Mouse (Mus musculus) layer of hippocampus, adult 9-11 months (tissue): ENCODE measurements at regions not wholly inside any gene's neighbourhood (a gene's known extent, or its start where the extent isn't known, plus 50 kb on each side); places are given as distances from the start of the nearest gene placed in this dataset.
"Not testable (repeated sequence)": the region's sequence is repeated elsewhere in the genome, so short reads cannot be mapped to it uniquely, and the experiment has no call there.

Experiments used
- DNase-seq: peaks from one replicate; pipeline ENCODE4 v3.0.0; 2022

DNA sequence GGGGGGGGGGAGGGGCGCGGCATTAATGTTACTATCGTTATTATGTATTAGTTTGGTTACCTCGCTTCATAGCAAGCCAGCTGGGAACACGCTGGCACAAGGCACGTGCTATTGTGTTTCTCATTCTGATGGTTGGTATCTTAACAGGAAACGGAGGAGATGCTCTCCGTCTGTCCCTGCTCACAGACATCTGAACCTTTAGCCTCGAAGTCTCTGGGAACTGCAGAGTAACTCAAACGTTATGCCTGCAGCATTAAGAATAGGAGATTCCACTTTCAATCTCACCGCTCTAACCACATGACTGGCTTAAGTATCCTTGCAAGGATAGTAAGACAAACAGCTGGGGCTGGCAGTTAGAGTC, 80.0 kb downstream of the Nfkbiz start:
- DNase-seq = no peak

DNA sequence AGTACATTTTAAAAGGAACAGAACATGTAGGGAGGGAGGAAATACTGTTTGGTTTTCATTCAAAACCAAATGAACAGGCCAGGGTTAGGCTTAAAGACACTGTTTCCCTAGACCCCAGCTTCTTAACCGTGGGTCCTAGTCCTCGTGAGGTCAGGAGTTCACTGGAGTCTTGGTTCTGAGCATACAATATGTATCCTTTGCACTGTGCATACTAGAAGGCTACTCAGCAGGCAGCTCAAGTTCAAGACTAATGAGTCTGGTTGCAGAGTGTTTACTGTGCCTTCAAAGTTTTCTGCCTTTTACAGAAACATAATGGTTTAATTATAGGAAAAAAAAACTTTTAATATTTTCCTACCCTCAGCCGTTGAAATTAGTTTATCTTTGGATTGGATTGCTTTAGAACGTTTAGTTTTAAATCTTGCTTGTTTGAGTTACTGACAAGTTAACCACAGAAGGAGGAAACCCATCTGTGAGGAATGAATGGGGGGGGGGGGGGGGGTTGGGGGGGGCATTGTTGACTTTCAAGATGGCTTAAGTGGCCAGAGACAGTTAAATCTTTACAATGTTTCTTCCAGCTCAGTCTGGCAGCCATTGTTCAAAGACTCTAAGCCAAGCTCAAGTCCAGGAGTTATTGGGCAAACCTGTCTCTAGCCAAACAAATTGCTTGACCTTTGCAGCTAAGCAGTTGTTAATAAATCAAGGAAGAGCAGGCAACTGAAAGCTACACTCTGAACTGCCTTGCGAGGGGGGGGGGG, 80.6 kb downstream of the Nfkbiz start:
- DNase-seq = no peak

DNA sequence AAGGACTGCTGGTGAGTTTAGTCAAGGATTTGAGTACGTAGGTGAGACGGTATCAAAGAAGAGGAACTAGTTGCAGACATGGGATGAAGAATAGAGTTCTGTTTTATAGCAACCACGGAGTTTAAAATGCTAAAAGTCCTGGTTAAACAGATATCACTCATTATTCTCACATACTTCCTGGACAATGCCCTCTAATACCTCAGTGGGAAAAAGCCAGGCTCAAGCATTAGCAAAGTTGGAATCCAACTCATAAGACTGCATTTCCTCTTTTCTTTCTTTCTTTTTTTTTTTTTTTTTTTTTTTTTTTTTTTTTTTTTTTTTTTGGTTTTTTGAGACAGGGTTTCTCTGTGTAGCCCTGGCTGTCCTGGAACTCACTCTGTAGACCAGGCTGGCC, 81.3 kb downstream of the Nfkbiz start:
- not testable (repeated sequence) for DNase-seq

DNA sequence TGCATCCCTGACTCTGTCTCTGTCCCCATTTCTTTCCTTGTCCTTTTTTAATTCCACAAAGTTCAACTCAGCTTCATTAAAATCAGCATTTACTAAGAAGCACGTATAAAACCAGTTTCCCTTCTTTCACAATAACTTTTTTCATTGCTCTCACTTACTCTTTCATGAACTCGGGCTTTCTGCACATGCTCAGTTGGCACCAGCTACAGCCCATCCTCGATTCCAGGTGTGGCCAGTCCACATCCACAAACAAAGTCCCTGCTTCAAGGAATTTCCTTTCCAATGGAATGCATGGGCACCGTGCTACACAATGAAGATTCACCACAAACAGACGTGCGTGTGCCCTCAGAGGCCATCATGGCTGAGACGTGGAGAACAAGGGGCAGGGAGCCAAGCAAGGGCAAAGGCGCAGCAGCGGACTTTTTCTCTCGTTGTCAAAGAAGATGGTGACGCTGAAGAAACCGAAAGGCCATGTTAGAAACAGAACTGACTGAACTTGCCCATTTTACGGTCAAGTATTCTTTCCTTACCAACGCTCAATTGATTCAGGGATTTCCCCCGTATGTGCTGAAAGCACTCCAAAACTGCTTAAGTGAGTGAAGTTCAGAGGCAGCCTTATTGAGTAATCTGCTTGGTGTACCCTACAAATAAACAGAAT, 81.8 kb downstream of the Nfkbiz start:
- DNase-seq = no peak

DNA sequence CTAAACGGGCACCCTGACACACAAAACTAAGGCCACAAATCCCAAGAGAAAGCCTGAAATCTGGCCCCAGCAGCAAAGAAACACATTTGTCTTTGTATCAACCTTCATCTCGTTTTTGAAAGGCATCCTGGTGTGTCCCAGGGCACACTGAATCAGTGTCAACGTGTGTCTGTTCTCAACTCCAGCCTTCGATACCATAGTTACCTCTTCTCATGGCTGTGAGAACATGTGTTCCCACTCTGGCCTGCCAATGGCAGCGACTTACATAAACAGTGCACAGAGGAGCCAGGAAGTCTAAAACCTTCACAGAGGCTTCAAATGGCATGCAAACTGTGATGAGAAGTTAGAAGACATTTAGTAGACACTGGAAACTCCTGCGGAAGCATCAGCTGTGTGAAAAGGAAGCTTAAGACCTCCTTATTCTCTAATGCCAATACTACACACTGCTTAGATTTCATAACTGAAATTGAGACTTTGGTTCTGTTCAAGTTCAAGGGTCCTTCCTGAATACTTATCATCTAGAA, 83.3 kb downstream of the Nfkbiz start:
- no peak for DNase-seq

DNA sequence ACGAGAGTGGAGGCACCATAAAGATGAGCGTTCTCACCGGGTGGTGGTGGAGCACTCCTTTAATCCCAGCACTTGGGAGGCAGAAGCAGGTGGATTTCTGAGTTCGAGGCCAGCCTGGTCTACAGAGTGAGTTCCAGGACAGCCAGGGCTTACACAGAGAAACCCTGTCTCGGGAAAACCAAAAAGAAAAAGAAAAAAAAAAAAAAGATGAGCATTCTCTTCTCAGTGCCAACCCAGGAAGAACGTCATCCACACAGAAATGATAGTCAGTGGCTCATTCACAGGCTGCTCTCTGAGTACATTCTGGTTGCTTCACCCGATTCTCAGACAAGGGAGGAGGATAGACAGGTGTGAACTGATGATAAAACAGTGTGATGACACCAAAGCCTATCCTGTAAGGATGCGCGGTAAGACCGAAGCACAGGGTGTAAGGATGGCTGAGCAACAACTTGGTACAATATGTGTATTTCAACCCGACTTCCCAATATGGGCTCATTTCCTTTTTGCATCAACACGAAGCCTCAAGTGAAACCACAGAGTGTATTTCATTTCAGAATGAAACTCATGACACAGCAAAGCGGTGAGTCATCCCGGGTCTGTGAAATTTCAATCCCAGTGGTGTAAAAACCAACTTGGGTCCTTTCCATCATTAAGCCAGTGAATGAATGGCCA, 84.5 kb downstream of the Nfkbiz start:
- no peak for DNase-seq

DNA sequence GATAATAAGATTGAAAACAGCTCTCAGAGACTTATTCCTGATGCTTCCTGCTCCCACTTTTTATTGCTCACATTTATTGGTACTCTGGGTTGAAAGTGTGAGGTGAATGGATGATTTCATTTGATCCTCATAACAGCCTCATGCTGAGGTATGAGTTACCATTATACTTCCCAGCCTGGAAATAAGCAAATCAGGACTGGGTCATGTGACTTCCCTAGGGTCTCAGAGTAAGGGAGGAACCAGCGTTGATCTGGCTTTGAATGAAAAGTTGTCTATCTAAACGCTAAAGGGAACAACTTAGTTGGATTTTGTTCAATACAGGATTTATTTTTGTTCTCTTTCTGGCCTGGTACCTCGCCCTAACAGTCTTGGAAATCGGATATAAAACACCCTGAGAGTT, 85.3 kb downstream of the Nfkbiz start:
- DNase-seq = no peak

DNA sequence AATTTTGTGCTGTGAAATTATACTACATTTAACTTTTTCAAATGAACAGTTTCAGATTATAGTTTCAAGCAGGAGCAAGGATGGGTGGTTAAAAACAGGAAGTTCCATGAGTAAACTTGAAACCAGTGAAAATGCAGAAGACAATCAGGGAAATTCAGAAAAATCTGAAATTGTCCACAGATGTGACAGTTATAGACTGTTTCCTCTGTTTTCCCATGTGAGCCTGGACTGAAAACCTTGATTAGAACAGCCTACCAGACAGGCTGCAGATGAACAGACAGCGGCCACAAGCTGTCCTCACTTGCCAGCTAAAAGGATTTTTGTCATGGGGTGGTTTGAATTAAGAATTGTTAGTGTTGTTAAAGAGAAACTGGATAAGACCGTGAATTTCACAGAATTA, 91.4 kb downstream of the Nfkbiz start:
- no peak for DNase-seq

DNA sequence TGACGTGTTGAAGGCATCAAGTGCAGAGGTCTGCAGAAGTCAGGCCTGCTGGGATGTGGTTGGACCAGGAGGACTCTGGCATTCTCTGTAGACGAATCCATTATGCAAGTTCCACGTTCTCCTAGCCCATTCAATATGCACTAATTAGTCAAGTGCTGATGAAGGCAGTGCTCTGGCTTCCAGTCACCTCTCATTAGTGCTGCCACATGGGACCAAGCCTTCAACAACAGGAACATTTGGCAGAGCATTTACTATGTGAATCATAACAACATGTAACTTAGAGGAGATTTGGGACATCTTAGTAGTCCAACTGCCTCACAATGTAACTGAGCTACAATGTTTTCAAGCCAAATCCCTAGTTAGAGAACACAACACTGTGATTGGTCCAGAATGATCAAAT, 92.5 kb downstream of the Nfkbiz start:
- peak; percentile 9 for DNase-seq

DNA sequence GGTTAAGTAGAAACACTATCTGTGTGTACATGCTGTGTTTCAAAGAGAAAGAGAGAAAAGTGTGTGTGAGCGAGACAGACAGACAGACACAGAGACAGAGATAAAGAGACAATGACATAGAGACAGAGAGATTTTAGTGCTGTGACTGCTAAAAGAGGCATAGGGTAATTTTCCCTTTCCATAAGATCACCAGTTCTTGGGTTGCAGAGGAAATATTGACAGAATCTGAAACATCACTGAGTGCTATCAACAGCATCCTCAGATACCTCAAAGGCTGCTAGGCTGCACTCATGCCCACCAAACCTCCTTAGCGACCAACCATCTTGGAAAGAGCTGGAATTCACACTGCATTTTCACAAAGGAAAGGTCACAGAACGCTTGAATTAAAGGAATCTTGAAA, 93.6 kb downstream of the Nfkbiz start:
- no peak for DNase-seq

DNA sequence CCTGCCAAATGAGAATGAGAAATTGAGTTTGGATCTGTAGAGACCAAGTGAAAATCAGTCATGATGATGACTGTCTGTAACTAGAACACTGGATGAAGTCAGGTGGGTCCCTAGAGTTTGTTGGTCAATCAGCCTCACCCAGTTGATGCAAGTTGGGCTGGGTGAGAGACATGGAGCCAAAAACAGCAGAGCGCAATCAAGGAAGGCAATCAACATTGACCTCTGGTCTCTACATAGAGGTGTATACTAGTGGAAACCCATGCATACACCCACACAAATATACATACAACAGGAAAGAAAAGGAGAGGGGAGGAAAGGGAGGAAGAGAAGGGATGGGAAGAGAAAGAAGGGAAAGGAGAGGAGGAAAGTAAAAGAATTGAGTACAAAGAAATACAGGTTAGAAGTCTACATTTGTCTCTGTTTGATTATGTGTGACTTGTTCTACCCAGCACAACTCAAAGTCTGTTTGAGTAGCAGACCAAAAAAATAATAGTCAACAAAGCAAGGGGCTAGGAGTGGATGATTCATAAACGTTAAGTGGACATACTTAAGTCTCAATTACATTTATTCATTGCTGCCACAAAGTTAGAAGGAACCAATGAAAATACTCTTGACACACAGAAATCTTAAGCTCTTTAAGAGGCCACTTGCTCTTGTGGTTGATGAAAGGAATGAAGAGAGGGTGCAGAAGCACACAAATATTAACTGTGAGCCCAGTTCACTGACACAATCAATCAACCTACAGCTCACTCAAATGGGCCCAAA, 97.4 kb downstream of the Nfkbiz start:
- no peak for DNase-seq

DNA sequence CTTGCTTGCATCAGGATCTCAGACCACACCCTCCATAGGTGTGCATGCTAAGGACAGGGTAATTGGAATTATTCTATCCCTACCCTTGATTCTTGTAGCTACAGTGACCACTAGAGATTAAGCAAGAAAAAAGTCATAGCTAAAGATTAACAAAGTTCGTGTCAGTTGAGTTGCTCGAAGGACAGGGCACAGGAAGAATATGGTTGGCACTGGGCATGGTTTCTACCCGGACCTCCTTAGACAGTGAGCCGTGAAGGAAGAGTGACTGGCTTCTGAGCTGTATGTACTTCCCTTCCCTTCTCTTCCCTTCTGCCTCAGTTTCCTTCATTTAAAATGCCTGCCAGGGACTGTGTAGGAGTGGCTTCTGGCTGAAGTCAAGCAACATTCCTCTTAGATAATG, 100.0 kb downstream of the Nfkbiz start:
- no peak for DNase-seq

DNA sequence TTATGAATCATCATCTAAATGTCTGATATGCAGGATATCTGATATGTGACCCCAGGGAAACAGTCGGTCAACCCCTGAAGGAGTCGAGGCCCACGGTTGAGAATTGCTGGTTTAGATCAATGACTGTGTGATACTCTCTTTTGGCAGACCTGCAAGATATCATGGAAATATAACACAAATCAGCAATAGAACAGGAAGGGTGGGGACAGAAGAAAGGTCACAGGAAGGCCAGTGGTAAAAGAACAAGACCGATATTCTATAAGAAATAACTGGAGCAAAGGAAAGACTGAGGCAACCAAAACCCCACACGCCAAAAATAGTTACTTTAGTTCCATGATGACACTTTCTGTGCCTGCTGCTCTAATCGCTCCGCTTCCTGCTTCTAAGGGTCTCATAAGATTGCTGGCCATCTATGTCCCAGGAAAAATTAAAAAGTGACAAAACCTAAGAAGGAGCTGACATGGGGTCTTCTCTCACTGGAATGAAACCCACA, 103.2 kb downstream of the Nfkbiz start:
- DNase-seq = no peak

DNA sequence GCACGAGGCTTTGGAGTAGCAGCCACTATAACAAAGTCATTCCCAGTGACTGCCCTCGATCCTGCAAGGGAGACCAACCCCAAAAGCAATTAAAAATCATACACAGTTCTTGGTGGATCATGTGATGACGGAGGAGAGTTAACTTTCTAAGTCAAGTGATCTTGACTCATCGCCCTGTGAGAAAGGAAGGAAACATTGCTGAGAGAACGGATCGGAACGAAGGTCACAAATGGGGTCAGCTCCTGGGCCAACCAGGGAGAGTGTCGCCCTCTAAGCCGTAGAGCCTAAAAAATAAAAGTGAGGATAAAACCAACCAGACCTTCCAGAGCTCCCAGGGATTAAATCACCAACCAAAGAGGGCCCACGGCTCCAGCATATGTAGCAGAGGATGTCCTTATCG, 104.4 kb downstream of the Nfkbiz start:
- no peak for DNase-seq

DNA sequence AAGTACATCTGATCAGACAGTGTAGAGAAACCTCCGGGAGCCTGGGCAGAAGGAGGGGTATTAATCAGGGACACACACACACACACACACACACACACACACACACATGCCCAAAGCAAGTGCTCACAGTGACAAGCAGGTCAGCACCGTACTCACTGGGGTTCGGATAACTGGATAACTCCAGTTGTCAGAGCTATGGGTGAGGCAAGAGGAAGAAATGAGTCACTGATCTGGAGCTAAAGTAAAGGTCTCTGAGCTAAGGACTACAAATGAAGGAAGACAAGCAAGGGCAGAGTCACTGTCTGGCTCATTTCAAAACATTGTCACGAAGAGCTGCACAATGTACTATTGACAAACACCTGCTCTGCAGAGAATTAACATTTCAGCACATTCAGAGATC, 104.9 kb downstream of the Nfkbiz start:
- no peak for DNase-seq

DNA sequence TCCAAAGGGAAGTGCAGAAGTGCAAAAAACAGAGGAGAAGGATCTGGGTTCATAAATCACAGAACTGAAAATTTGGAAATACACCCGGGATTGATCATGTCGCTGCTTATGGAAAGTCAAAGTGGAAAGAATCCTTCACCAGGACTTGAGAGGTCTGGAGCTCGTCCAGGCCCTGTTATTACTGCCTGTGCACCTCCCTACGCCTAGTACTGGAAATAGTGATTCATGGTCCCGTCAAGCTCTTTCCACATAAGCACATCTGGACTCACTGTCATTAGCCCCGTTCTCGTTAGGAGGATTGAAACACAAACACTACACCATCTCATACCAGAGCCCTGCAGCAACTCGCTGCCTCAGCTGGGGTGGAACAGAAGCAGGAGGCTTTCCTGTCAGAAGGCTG, 107.7 kb downstream of the Nfkbiz start:
- no peak for DNase-seq

DNA sequence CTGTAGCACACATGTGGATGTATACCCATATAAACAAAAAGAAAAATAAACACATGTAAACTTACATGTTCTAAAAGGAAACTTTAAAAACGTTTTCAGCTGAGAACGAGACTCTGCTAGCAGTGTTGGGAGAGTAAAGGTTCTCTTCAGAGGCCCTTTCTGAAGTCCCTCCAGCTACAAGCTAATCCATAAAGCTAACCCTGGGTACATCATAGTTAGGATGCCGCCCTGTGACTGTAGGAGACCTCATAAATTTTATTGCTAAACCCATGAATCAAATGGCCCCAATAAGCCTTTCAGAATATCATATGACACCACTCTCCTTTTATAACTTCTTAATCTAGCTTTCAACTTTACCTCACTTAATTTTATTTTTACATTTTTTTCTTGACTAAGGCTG, 112.2 kb downstream of the Nfkbiz start:
- DNase-seq = no peak

DNA sequence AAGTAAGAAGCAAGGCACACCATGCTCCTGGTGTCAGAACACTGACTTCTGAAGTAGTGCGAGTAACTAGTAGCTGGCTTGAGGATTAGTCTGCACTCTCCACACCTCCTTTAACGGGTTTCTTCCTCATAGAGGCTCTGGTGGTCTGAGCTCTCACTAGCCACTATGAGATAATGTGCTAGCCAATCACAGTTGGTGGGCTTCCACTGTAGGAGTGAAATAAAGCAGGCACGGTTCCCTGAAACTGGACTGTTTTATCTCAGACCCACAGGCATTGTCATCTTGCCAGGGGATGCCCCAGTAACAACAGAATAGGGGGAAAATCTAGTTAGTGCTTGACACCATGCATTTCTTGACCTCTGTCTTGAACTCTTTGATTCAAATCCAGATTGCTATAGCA, 118.3 kb downstream of the Nfkbiz start:
- no peak for DNase-seq

DNA sequence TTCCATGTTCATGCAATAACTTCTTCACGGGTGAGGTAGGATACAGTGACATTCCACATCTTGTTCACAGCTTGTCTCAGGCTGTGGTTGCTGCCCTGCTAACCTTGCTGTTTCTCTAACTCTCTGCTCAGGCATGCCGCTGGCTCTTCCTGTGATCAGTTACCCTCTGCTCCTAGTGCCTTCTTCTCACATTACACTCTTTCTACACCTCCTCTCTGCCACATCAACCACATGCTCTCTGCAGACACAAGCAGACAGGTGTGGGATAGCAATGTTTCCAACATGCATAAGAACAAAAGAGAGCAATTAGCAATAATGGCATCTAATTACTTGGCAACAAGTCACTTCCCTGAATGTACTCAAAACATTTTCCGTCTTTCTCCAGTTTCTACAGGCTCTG, 128.7 kb downstream of the Nfkbiz start:
- DNase-seq = no peak

DNA sequence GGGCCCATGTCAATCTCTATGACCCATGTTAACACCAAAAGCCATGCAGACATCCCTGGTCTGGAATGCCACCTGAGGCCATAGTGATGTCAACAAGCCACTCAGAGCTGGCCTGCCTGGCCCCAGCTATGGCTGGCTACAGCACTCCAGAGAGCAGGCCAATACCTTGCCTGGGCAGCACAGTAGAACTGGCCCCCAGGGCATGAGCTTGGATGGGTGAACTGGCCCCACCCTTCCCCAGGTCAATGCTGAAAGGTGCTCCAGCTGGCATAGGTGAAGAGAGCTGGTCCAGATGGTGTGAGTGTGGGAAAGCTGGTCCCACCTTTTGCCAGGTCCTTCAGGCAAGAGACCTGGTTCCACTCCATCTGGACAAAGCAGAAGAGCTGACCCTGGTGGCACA, 132.2 kb downstream of the Nfkbiz start:
- no peak for DNase-seq

DNA sequence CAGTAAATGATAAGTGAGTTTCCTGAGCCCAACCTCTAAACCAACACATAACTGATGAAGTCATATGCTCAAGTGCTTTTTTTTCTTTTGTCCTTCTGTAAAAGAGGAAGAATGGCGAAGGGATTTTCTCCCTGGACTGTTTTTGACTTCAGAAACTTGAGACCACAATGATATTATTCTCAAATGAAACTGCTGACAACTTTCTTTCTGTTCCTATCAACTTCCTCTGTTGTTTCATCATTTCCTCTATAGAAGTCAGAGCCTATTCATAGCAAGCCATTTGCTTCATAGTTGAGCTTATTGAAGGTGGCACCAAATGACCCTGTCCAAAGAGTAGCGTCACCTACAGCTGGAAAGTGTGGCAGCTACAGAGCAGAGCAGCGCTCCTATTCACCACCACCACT, 140.2 kb downstream of the Nfkbiz start:
- no peak for DNase-seq

DNA sequence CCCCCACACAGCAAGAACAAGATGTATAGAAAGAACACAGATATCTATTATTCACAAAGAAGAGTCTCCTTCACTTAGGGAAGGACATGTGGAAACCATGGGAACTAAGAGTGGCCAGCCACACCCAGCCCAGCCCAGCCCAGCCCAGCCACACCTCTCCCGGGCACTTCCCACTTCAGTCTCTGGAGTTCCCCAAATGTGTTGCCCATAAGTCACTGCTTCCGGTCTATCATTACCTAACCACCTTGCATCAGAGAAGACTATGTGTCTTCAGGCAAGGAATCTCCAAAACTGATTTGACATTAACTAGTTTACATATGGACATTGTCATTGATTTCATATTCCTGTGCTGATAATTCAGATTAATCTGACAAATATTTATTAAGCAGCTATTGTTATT, 147.6 kb downstream of the Nfkbiz start:
- no peak for DNase-seq

DNA sequence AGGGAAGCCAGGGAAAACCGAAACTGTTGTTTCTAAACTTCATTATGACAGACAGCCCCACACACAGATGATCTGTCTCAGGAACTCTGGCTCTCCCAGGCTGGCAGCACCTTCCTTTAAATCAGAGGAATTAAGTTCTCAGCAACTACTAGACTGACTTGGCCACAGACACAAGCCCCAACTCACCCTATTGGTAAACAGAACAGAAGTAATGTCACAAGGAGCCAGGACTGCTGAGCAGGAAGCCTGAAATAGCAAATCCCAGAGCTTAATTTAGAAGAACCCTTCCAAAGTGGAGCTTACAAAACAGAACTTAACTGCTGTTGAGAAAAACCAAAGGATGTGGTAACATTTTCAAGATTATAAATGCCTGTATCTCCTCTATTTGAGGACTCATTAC, 174.8 kb downstream of the Nfkbiz start:
- DNase-seq = peak; percentile 77
